Mouse (Mus musculus): ENCODE measurements around the gene A2ml1. TPM values are rescaled to one million over a fixed set of nuclear protein-coding genes. Genes with fewer than 3 reads are reported as not detected.

Gene A2ml1
- polyA plus RNA-seq, 1 experiment from 2014 or later: 1.4 TPM

- Histone ChIP-seq H3K4me2 (no peak overlapping the region), H3K9me3 (no peaks in the 10 kb centered on the region), H3K27ac (replicated peaks) (no peak overlapping the region), H3K9ac (no peak overlapping the region), H3K4me1 (replicated peaks) (no peaks in the 10 kb centered on the region), H3K36me3 (no peaks in the 10 kb centered on the region), H3K27me3 (no peaks in the 10 kb centered on the region), H3K4me3 (no peak overlapping the region)
- 90% methylated on average over 10 of the region's 10 CpGs for WGBS
- no peak for ATAC-seq (ENCODE audit: low read depth)
Measured at GRCm38 (mm10) chr6:128548532-128548931, 32.9 kb downstream of the A2ml1 start.

DNA sequence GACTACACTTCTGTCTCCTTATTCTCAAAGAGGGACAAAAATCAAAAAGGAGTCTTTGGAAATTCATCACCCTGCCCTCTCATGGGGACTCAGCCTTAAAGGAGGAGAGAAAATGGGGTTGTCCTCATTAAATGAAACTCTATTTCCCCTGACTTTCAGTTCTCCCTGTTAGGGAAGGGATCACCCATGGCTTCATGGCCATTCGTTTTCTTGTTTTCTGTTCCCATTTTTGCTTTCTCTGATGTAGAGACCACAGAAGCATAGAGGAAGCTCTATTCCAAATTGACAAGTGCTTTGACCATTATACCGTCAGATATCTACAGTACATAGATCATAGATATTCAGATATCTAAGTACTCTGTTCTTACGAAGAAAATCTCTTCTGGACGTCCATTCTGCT lies 36.0 kb downstream of the A2ml1 start:
- ATAC-seq (ENCODE audit: low read depth): no peak
- WGBS: 86% methylated on average over 4 of the region's 4 CpGs

DNA sequence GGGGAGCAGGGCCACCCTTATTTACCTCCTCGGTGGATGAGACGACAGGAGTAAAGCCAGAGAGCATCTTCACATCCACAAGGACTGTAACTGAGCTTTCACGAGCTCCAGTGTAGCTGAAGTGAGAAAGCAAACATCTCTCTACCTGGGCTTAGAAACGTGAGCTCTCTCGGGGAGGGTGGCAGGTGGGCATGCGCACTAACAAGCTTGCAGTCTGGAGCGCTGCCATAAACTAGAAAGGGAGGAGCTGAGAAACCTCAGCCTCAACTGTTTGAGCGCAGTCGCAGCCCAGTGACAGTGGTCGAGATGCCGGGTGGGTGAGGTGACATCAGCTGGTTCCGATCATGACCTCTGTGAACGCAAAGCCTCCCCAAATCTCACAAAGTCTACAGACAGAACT lies 38.2 kb downstream of the A2ml1 start:
- Histone ChIP-seq H3K9me3 (no peaks in the 10 kb centered on the region), H3K36me3 (no peaks in the 10 kb centered on the region), H3K4me3 (no peak overlapping the region), H3K9ac (no peak overlapping the region), H3K4me1 (replicated peaks) (no peaks in the 10 kb centered on the region), H3K27me3 (no peaks in the 10 kb centered on the region), H3K27ac (replicated peaks) (no peak overlapping the region), H3K4me2 (no peak overlapping the region)
- ATAC-seq (ENCODE audit: low read depth): no peak
- 81% methylated on average over 13 of the region's 13 CpGs for WGBS

More for the DNA sequence above, 36.0 kb downstream of the A2ml1 start:
- Histone ChIP-seq H3K9ac (no peak overlapping the region), H3K4me1 (replicated peaks) (no peaks in the 10 kb centered on the region), H3K36me3 (no peaks in the 10 kb centered on the region), H3K4me3 (no peak overlapping the region), H3K9me3 (no peaks in the 10 kb centered on the region), H3K27ac (replicated peaks) (no peak overlapping the region), H3K4me2 (no peak overlapping the region), H3K27me3 (no peaks in the 10 kb centered on the region)

DNA sequence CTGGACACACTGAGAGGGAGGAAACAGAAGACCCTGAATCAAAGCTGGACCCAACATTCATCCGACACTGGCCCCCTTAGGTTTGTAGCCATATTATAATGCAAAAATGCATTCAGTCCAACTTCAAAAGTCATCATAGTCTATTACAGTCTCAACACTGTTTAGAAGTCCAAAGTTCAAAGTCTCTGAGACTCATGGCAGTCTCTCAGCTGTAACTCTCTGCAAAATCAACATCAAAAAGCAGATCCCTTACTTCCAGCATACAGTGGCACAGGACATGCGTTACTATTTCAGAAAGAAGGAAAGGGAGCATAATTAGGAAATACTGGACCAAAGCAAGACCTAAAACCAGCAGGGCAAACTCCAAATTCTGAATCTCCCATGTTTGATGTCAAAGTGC lies 46.2 kb downstream of the A2ml1 start:
- Histone ChIP-seq H3K4me2 (no peak overlapping the region), H3K27me3 (no peaks in the 10 kb centered on the region), H3K9me3 (no peaks in the 10 kb centered on the region), H3K9ac (no peak overlapping the region), H3K36me3 (no peaks in the 10 kb centered on the region), H3K4me3 (no peak overlapping the region), H3K4me1 (replicated peaks) (no peaks in the 10 kb centered on the region), H3K27ac (replicated peaks) (no peak overlapping the region)
- 93% methylated on average over 2 of the region's 2 CpGs for WGBS
- ATAC-seq (ENCODE audit: low read depth): no peak

- Histone ChIP-seq H3K27me3 (no peaks in the 10 kb centered on the region), H3K27ac (replicated peaks) (no peak overlapping the region), H3K4me1 (replicated peaks) (no peaks in the 10 kb centered on the region), H3K4me2 (no peak overlapping the region), H3K9me3 (no peaks in the 10 kb centered on the region), H3K36me3 (no peaks in the 10 kb centered on the region), H3K4me3 (no peak overlapping the region), H3K9ac (no peak overlapping the region)
- no peak for ATAC-seq (ENCODE audit: low read depth)
- 88% methylated on average over 6 of the region's 6 CpGs for WGBS
Measured at GRCm38 (mm10) chr6:128533296-128533695, 48.1 kb downstream of the A2ml1 start.

GRCm38 (mm10) chr6:128532701-128533100 lies 48.7 kb downstream of the A2ml1 start:
- no peak for ATAC-seq (ENCODE audit: low read depth)
- H3K4me3 ChIP-seq: no peak overlapping the region
- no peak overlapping the region for H3K27ac ChIP-seq (replicated peaks)
- WGBS: 90% methylated on average over 9 of the region's 9 CpGs
- H3K4me2 ChIP-seq: no peak overlapping the region
- no peaks in the 10 kb centered on the region for H3K36me3 ChIP-seq
- no peaks in the 10 kb centered on the region for H3K9me3 ChIP-seq
- no peaks in the 10 kb centered on the region for H3K4me1 ChIP-seq (replicated peaks)
- H3K9ac ChIP-seq: no peak overlapping the region
- no peaks in the 10 kb centered on the region for H3K27me3 ChIP-seq

DNA sequence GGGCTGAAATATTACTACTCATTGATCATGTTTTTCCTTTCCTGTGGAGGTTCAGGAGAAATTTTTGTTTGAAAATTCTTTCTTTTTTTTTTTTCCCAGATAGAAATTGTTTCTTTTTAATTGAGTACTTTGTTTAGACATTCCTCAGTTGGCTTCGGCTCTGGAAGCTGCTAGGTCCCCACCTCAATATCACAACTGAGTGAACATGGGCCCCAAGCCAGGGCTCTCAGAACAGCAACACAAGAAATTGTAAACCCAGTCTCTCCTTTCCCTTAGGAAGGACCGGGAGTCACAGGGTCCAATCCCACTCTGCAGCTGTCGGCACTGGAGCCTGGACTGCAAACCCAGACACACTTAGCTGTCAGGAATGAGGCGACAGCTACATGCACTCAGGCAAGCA lies 52.9 kb downstream of the A2ml1 start:
- ATAC-seq (ENCODE audit: low read depth): no peak
- 79% methylated on average over 4 of the region's 4 CpGs for WGBS
- H3K9me3 ChIP-seq: peaks cover 5% of the 10 kb centered on the region; the same call in 1 of the 2 replicates

DNA sequence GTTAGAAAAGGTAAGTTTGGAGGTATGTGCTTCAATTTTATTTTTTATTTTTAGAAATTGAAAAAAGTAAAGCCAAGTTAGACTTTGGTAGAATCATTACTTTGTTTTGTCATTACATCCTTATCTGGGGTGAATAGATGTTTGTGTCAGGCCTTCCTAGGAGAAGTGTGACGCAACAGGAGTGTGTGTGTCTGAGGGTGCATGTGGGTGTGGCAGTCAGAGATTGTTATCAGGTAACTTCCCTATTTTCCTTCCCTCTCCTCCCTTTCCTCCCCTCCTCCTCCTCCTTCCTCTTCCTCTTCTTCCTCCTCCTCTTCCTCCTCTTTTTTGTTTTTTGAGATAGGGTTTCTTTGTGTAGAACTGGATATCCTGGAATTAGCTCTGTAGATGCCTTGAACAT lies 54.3 kb downstream of the A2ml1 start:
- Histone ChIP-seq H3K4me3 (no peak overlapping the region), H3K9ac (no peak overlapping the region), H3K4me1 (replicated peaks) (no peaks in the 10 kb centered on the region), H3K27ac (replicated peaks) (no peak overlapping the region), H3K27me3 (no peaks in the 10 kb centered on the region), H3K9me3 (peaks cover 5% of the 10 kb centered on the region; the same call in 1 of the 2 replicates), H3K4me2 (no peak overlapping the region), H3K36me3 (no peaks in the 10 kb centered on the region)
- 88% methylated on average over 1 of the region's 1 CpGs for WGBS
- ATAC-seq (ENCODE audit: low read depth): no peak

More for the DNA sequence above, 52.9 kb downstream of the A2ml1 start:
- no peaks in the 10 kb centered on the region for H3K27me3 ChIP-seq
- H3K36me3 ChIP-seq: no peaks in the 10 kb centered on the region
- H3K4me2 ChIP-seq: no peak overlapping the region
- no peak overlapping the region for H3K4me3 ChIP-seq
- H3K4me1 ChIP-seq (replicated peaks): no peaks in the 10 kb centered on the region
- no peak overlapping the region for H3K9ac ChIP-seq
- H3K27ac ChIP-seq (replicated peaks): no peak overlapping the region

- H3K9ac ChIP-seq: no peak within 1 kb of the TSS
- H3K27me3 ChIP-seq: no peaks in the 10 kb centered on the region
- H3K4me3 ChIP-seq: no peak within 1 kb of the TSS
- ATAC-seq (ENCODE audit: low read depth): no peak
- H3K4me2 ChIP-seq: no peak within 1 kb of the TSS
- no peaks in the 10 kb centered on the region for H3K4me1 ChIP-seq (replicated peaks)
- H3K9me3 ChIP-seq: peaks cover 5% of the 10 kb centered on the region; the same call in 1 of the 2 replicates
- H3K36me3 ChIP-seq: no peaks in the 10 kb centered on the region
- WGBS: 85% methylated on average over 4 of the region's 4 CpGs
- H3K27ac ChIP-seq (replicated peaks): no peak within 1 kb of the TSS
Measured at GRCm38 (mm10) chr6:128526601-128527000, 54.8 kb downstream of the A2ml1 start, which contains the start of gene Pzp. Gene Pzp (minus strand): TSS chr6:128526720.

DNA sequence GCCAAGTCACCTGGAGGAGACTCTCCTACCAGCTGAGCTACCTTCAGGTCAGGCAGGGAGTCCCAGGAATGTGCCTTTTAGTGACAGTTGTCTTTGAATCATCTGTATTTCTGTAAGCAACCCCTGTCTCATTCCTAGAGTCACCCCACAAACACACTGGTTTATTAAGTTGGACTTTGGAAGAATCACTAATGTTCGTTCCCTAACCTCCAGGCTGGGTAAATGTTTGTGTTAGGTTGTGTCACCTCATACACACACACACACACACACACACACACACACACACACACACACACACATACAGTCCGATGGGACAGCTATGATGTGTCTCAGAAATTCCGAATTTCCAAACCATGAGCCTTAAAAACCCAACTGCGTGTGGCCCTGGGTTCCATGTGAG lies 55.6 kb downstream of the A2ml1 start:
- H3K27me3 ChIP-seq: no peaks in the 10 kb centered on the region
- 94% methylated on average over 4 of the region's 4 CpGs for WGBS
- no peak overlapping the region for H3K4me2 ChIP-seq
- H3K4me3 ChIP-seq: no peak overlapping the region
- H3K9ac ChIP-seq: no peak overlapping the region
- ATAC-seq (ENCODE audit: low read depth): no peak
- H3K9me3 ChIP-seq: peaks cover 5% of the 10 kb centered on the region; the same call in 1 of the 2 replicates
- no peaks in the 10 kb centered on the region for H3K36me3 ChIP-seq
- no peak overlapping the region for H3K27ac ChIP-seq (replicated peaks)
- no peaks in the 10 kb centered on the region for H3K4me1 ChIP-seq (replicated peaks)

GRCm38 (mm10) chr6:128523360-128523759 lies 58.0 kb downstream of the A2ml1 start:
- Histone ChIP-seq H3K4me2 (no peak overlapping the region), H3K27me3 (no peaks in the 10 kb centered on the region), H3K27ac (replicated peaks) (no peak overlapping the region), H3K4me1 (replicated peaks) (no peaks in the 10 kb centered on the region), H3K9me3 (peaks cover 5% of the 10 kb centered on the region; the same call in 1 of the 2 replicates), H3K4me3 (no peak overlapping the region), H3K36me3 (no peaks in the 10 kb centered on the region), H3K9ac (no peak overlapping the region)
- no peak for ATAC-seq (ENCODE audit: low read depth)
- WGBS: 93% methylated on average over 3 of the region's 3 CpGs

DNA sequence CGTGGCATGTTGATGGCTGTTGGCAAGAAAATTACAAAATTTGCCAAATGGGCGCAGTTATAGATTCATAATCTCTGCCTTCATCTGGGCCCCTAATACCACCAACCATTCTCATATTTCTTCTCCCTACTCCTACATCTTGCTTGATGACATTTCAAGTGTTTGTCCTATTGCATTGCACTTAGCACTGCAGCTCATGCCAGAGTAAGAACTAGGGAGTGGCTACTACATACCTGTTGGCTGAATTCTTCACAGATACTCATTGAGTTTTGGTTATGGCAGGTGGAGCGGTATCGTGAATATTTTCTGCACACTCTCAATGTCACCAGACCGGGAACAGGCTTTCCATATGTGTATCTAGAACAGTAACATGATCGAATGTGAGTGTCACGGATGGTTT lies 62.2 kb downstream of the A2ml1 start:
- Histone ChIP-seq H3K27me3 (no peaks in the 10 kb centered on the region), H3K9me3 (peaks cover 3% of the 10 kb centered on the region; the same call in 1 of the 2 replicates), H3K4me3 (no peak overlapping the region), H3K4me1 (replicated peaks) (no peaks in the 10 kb centered on the region), H3K4me2 (no peak overlapping the region), H3K36me3 (no peaks in the 10 kb centered on the region), H3K9ac (no peak overlapping the region), H3K27ac (replicated peaks) (no peak overlapping the region)
- WGBS: 89% methylated on average over 7 of the region's 7 CpGs
- no peak for ATAC-seq (ENCODE audit: low read depth)

DNA sequence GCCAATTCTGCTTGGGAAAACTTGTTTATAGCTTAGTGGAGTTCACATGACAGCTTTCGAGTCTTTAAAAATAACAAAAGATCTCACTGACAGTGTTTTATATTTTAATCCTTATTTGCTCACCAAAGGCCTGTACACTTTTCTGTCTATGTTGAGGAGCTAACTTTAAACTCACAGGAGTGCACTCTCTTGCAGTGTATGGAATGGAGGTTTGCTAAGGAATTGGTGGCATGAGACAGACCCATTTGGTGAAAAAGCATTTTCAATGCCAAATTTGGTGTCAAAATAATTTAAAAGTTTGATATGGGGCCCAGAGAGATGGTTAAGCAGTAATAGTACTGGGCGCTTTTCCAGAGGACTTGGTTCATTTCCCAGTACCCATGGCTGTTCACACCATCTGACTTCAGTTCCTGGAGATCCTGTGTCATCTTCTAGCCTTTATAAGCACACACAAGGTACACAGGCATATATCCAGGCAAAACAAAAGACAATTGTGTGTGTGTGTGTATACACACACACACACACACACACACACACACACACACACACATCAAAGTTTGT lies 75.7 kb downstream of the A2ml1 start:
- Histone ChIP-seq H3K4me1 (replicated peaks) (no peaks in the 10 kb centered on the region), H3K9me3 (no peaks in the 10 kb centered on the region), H3K36me3 (no peaks in the 10 kb centered on the region), H3K4me2 (no peak overlapping the region), H3K27me3 (no peaks in the 10 kb centered on the region), H3K4me3 (no peak overlapping the region), H3K27ac (replicated peaks) (no peak overlapping the region), H3K9ac (no peak overlapping the region)
- ATAC-seq (ENCODE audit: low read depth): no peak
- WGBS: 89% methylated on average over 2 of the region's 2 CpGs

Data from neural tube, embryonic 13.5 days (tissue).